Mouse (Mus musculus): Measurements from ENCODE around the gene Celf6. TPM values are rescaled to one million over a fixed set of nuclear protein-coding genes. Genes with fewer than 3 reads are reported as not detected.

Gene Celf6
- 10 to 100 TPM; 21.4 to 28.7 TPM for total RNA-seq (2021)

GRCm38 (mm10) chr9:59577844-59578504, at the start of gene Celf6:
Gene Celf6, plus strand, starts transcription at chr9:59577917.
- peak; percentile 90 to 94 for DNase-seq (ENCODE audit: low spot score in 2 of 2)
- intact Hi-C loops (cut with DNase I), result no loop called here

GRCm38 (mm10) chr9:59528274-59528673, 49.4 kb upstream of the Celf6 start:
- intact Hi-C loops (cut with DNase I), result no loop called here
- no peak for DNase-seq (ENCODE audit: low spot score in 2 of 2)

- no peak for DNase-seq (ENCODE audit: low spot score in 2 of 2)
- intact Hi-C loops (cut with DNase I), result no loop called here
Observed at GRCm38 (mm10) chr9:59531645-59532044, 46.1 kb upstream of the Celf6 start.

- DNase-seq (ENCODE audit: low spot score in 2 of 2), result no peak
- intact Hi-C loops (cut with DNase I), result no loop called here
Observed at GRCm38 (mm10) chr9:59533422-59533821, 44.3 kb upstream of the Celf6 start.

GRCm38 (mm10) chr9:59533889-59534288, 43.8 kb upstream of the Celf6 start:
- DNase-seq (ENCODE audit: low spot score in 2 of 2), result no peak
- intact Hi-C loops (cut with DNase I), result no loop called here

- no peak for DNase-seq (ENCODE audit: low spot score in 2 of 2)
- intact Hi-C loops (cut with DNase I), result loop anchor here (2.0 kb wide), 1 partner anchor 51 kb away; the partner anchor contains the start of gene Arih1
Observed at GRCm38 (mm10) chr9:59537651-59538050, 40.1 kb upstream of the Celf6 start.

- intact Hi-C loops (cut with DNase I), result loop anchor here (2.0 kb wide), 1 partner anchor 53 kb away; the partner anchor contains the start of gene Arih1
- peak; percentile 84 for DNase-seq (ENCODE audit: low spot score in 2 of 2)
Observed at GRCm38 (mm10) chr9:59539441-59540137, 38.1 kb upstream of the Celf6 start, which contains the start of the genes Hexa and Tmem202. Gene Hexa, plus strand, starts transcription at chr9:59539540. Gene Tmem202, minus strand, starts transcription at chr9:59539847.

GRCm38 (mm10) chr9:59541617-59542016, 36.1 kb upstream of the Celf6 start:
- DNase-seq (ENCODE audit: low spot score in 2 of 2), result no peak
- intact Hi-C loops (cut with DNase I), result no loop called here

- intact Hi-C loops (cut with DNase I), result no loop called here
- no peak for DNase-seq (ENCODE audit: low spot score in 2 of 2)
Observed at GRCm38 (mm10) chr9:59542766-59543324, 34.9 kb upstream of the Celf6 start.

GRCm38 (mm10) chr9:59544739-59545138, 33.0 kb upstream of the Celf6 start:
- intact Hi-C loops (cut with DNase I), result no loop called here

GRCm38 (mm10) chr9:59547869-59548268, 29.8 kb upstream of the Celf6 start:
- no peak for DNase-seq (ENCODE audit: low spot score in 2 of 2)
- intact Hi-C loops (cut with DNase I), result no loop called here

More at GRCm38 (mm10) chr9:59544739-59545138, 33.0 kb upstream of the Celf6 start:
- no peak for DNase-seq (ENCODE audit: low spot score in 2 of 2)

- DNase-seq (ENCODE audit: low spot score in 2 of 2), result no peak
- intact Hi-C loops (cut with DNase I), result no loop called here
Observed at GRCm38 (mm10) chr9:59548961-59549487, 28.7 kb upstream of the Celf6 start.

GRCm38 (mm10) chr9:59550077-59550476, 27.6 kb upstream of the Celf6 start:
- peak; percentile 15 to 18 for DNase-seq (ENCODE audit: low spot score in 2 of 2)
- intact Hi-C loops (cut with DNase I), result no loop called here

GRCm38 (mm10) chr9:59551017-59551416, 26.7 kb upstream of the Celf6 start:
- intact Hi-C loops (cut with DNase I), result no loop called here

GRCm38 (mm10) chr9:59551620-59552031, 26.1 kb upstream of the Celf6 start:
- intact Hi-C loops (cut with DNase I), result no loop called here
- peak; percentile 52 to 73 for DNase-seq (ENCODE audit: low spot score in 2 of 2)

More at GRCm38 (mm10) chr9:59551017-59551416, 26.7 kb upstream of the Celf6 start:
- no peak for DNase-seq (ENCODE audit: low spot score in 2 of 2)

- intact Hi-C loops (cut with DNase I), result no loop called here
- DNase-seq (ENCODE audit: low spot score in 2 of 2), result no peak
Observed at GRCm38 (mm10) chr9:59552610-59553009, 25.1 kb upstream of the Celf6 start.

- no peak for DNase-seq (ENCODE audit: low spot score in 2 of 2)
- intact Hi-C loops (cut with DNase I), result no loop called here
Observed at GRCm38 (mm10) chr9:59553719-59554118, 24.0 kb upstream of the Celf6 start.

- intact Hi-C loops (cut with DNase I), result loop anchor here (10.0 kb wide), 1 partner anchor 231 kb away; no protein-coding TSS in a partner anchor
- DNase-seq (ENCODE audit: low spot score in 2 of 2), result peak; percentile 64 to 66
Observed at GRCm38 (mm10) chr9:59565600-59565999, 12.1 kb upstream of the Celf6 start.

GRCm38 (mm10) chr9:59567111-59567510, 10.6 kb upstream of the Celf6 start:
- intact Hi-C loops (cut with DNase I), result loop anchor here (2.0 to 10.0 kb wide), 2 partner anchors 18 to 232 kb away; no protein-coding TSS in a partner anchor
- peak; percentile 45 to 46 for DNase-seq (ENCODE audit: low spot score in 2 of 2)

GRCm38 (mm10) chr9:59571852-59572251, 5.9 kb upstream of the Celf6 start:
- DNase-seq (ENCODE audit: low spot score in 2 of 2), result no peak
- intact Hi-C loops (cut with DNase I), result no loop called here

Data from left cerebral cortex, postnatal 36 days (tissue).